Mouse (Mus musculus): ENCODE measurements around the gene Ddx31. TPM values are rescaled to one million over a fixed set of nuclear protein-coding genes. Genes with fewer than 3 reads are reported as not detected.

The Ddx31 gene
- polyA plus RNA-seq, 1 experiment from 2014 or later = 12.7 TPM

DNA sequence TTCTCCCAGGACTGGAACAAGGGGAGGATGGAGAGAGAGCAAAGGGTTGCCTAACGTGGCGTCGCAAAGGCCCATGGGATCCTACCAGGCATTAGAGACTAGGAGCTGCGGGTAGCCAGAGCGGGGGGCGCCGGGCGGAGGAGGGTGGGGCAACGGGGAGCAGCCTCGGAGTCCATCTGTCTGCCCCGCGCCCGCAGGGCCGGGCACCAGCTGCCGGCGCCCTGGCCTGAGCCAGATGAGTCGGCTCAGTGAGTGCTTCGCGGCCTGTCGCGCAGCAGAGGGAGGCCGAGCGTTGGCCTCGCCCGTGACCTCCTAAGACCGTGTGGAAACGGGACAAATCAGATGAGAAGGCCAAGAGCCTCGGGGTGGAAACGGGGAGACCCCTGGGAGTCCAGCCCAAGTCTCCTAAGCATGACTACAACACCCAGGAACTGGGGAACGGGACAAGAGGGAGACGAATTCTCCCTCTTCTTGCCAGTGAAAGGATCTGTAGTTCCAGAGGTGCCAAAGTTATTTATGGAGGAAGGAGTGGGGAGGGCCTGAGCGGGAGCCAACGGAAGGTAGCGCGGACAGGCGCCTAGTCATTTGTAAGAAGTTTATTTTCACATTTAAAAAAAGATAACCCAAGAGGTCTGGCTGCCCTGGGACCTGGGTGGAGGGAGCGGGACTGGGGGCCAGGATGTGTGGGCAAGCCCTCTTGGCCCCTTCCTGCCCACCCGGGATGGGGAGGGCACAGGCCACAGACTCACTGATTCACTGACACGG lies 68.4 kb downstream of the Ddx31 start:
- H3K9me3 ChIP-seq (replicated peaks; ENCODE audit: control insufficient read depth, low read length) = no peaks in the 10 kb centered on the region
- H3K4me3 ChIP-seq (replicated peaks; ENCODE audit: low read length) = peak overlapping the region; percentile 15
- peaks cover 10% of the 10 kb centered on the region for H3K4me1 ChIP-seq (ENCODE audit: control insufficient read depth, insufficient read depth, low read length)
- H3K27ac ChIP-seq (ENCODE audit: low read length) = no peak overlapping the region
- H3K9ac ChIP-seq (ENCODE audit: low read length) = no peak overlapping the region
- ATAC-seq (ENCODE audit: insufficient read depth, low FRiP score) = peak; percentile 7; the same call in 1 of the 2 replicates
- H3K36me3 ChIP-seq (ENCODE audit: control insufficient read depth, insufficient read depth, low read length) = no peaks in the 10 kb centered on the region
- peaks cover 70% of the 10 kb centered on the region for H3K27me3 ChIP-seq (ENCODE audit: control insufficient read depth, insufficient read depth, low read length)
- 2% methylated on average over 39 of the region's 39 CpGs for WGBS
- peak overlapping the region; percentile 30 for H3K4me2 ChIP-seq (ENCODE audit: low read depth, low read length)

DNA sequence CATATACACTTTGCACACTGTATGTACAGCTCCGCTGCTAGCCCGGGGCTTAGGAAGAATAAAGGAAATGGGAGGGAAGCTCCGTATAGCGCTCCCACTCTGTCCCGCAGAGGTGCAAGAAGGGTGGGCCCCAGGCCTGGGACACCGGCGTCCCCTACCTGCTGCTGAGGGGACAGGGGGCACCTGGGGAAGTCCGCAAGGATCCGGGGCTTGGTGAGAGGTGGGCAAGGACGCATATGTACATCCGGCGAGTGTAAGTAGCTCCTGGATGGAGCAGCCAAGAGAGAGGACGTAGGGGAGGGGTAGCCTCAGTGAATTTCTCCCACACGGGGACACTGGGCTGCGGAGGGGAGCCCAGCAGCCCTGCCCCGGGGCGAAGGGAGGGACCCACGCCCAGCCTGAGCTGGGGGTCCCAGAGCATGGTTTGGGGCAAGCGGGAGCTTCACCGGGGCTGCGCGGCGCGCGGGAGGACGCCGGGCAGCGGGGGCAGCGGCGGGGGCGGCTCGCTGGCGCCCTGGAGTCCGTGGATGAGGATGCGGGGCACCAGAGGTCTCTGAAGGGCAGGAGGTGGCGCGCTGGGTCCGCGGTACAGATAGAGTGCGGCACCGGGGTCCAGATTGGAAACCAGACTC lies 69.1 kb downstream of the Ddx31 start:
- 1% methylated on average over 41 of the region's 41 CpGs for WGBS
- no peak for ATAC-seq (ENCODE audit: insufficient read depth, low FRiP score)
- H3K9me3 ChIP-seq (replicated peaks; ENCODE audit: control insufficient read depth, low read length) = no peaks in the 10 kb centered on the region
- H3K4me3 ChIP-seq (replicated peaks; ENCODE audit: low read length) = no peak overlapping the region
- H3K4me2 ChIP-seq (ENCODE audit: low read depth, low read length) = no peak overlapping the region
- H3K27me3 ChIP-seq (ENCODE audit: control insufficient read depth, insufficient read depth, low read length) = peaks cover 77% of the 10 kb centered on the region
- no peak overlapping the region for H3K27ac ChIP-seq (ENCODE audit: low read length)
- no peaks in the 10 kb centered on the region for H3K36me3 ChIP-seq (ENCODE audit: control insufficient read depth, insufficient read depth, low read length)
- peaks cover 10% of the 10 kb centered on the region for H3K4me1 ChIP-seq (ENCODE audit: control insufficient read depth, insufficient read depth, low read length)
- no peak overlapping the region for H3K9ac ChIP-seq (ENCODE audit: low read length)

DNA sequence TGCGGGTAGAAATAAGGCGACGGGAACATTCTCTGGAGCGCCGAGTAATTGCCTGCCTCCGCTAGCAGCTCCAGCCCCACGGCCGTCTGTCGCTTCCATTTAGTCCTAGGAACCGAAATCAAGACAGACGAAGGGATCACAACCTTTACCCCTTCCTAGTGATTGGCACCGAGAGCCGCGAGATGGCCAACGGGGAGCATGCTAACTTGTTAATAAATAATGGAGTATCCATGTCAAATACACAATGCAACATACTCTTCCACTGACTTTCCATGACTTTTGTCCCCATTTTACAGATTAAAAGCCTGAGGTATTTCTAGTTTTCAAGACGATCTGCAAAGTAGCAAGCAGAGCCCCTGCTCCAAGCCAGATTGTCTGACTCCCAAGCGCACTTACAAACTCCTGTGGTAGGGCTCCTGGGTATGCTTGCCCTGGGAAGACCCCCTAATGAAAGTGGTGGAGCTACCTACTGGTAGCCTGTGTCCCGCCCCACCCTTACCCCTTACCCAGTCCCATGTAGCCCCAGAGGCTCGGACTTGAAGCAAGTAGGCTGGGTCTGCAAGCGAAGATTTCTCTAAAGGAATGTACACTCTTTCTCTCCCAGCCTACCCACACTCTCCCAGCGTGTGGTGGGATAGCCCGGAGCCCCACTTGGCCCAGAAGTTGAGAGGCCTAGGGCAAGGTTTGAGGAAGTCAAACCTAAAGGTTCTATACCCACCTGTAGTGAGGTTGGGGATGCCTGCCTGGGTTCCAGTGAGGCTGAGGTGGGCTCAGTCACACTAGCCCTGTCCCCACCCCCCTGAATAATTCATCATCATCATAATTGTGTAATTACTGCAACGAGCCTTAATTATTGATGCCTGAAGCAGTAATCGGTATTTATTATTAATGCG lies 69.9 kb downstream of the Ddx31 start:
- no peak overlapping the region for H3K4me2 ChIP-seq (ENCODE audit: low read depth, low read length)
- no peak for ATAC-seq (ENCODE audit: insufficient read depth, low FRiP score)
- no peaks in the 10 kb centered on the region for H3K9me3 ChIP-seq (replicated peaks; ENCODE audit: control insufficient read depth, low read length)
- H3K9ac ChIP-seq (ENCODE audit: low read length) = no peak overlapping the region
- no peaks in the 10 kb centered on the region for H3K36me3 ChIP-seq (ENCODE audit: control insufficient read depth, insufficient read depth, low read length)
- H3K4me3 ChIP-seq (replicated peaks; ENCODE audit: low read length) = no peak overlapping the region
- peaks cover 10% of the 10 kb centered on the region for H3K4me1 ChIP-seq (ENCODE audit: control insufficient read depth, insufficient read depth, low read length)
- H3K27ac ChIP-seq (ENCODE audit: low read length) = no peak overlapping the region
- WGBS = 7% methylated on average over 25 of the region's 25 CpGs
- H3K27me3 ChIP-seq (ENCODE audit: control insufficient read depth, insufficient read depth, low read length) = peaks cover 85% of the 10 kb centered on the region

DNA sequence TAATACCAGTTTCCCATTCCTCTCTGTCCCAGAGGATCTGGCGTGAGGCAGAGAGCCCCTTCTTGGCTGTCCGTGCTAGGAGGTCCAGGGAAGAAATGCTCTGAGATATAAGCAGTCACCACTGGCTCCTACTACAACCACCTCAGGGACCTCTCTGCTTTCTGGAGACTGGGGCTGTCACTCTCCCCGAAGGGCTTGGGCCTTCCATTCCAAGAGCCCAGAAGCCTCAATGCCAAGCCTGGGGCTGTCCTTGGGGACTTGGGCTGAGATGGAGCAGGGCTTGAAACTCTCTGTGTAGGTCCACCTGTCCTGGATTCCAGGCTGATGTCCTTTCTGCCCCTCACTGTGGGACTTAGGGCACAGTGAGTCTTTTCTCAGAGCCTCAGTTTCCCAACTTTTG lies 70.7 kb downstream of the Ddx31 start:
- H3K27ac ChIP-seq (ENCODE audit: low read length) = no peak overlapping the region
- H3K27me3 ChIP-seq (ENCODE audit: control insufficient read depth, insufficient read depth, low read length) = peaks cover 93% of the 10 kb centered on the region
- H3K4me3 ChIP-seq (replicated peaks; ENCODE audit: low read length) = no peak overlapping the region
- 9% methylated on average over 3 of the region's 3 CpGs for WGBS
- H3K4me2 ChIP-seq (ENCODE audit: low read depth, low read length) = no peak overlapping the region
- no peak overlapping the region for H3K9ac ChIP-seq (ENCODE audit: low read length)
- no peaks in the 10 kb centered on the region for H3K36me3 ChIP-seq (ENCODE audit: control insufficient read depth, insufficient read depth, low read length)
- H3K9me3 ChIP-seq (replicated peaks; ENCODE audit: control insufficient read depth, low read length) = no peaks in the 10 kb centered on the region
- H3K4me1 ChIP-seq (ENCODE audit: control insufficient read depth, insufficient read depth, low read length) = peaks cover 10% of the 10 kb centered on the region
- ATAC-seq (ENCODE audit: insufficient read depth, low FRiP score) = no peak

DNA sequence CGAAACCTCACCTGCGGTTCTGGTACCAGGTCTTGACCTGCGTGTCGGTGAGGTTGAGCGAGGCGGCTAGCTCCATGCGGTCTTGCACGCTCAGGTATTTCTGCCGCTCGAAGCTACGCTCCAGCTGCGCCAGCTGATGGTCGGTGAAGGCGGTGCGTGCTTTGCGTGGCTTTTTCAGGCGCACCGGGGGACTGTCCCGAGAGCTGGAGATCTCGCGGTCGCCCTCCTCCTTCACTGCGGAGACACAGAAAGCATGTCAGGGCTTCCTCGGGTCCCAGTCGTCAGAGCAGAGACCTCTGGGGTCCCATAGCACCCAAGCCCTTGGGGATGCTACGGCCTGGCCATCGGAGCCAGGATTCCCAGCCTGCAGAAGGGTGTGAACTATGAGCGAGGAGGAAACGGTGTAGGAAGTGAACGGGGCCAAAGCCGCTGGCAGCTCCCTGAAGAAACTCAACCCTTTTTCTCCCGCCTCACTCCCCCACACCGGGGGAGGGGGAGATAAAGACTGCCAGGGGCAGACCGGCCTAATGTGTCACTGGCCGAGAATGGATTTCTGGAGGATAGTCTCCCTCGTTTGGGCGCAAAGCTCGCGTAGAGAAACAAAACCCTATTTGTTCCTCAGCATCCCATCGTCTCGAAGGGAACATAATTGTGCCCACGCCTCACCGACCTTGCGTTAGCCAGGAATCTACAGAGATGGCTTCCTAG lies 71.3 kb downstream of the Ddx31 start:
- peaks cover 10% of the 10 kb centered on the region for H3K4me1 ChIP-seq (ENCODE audit: control insufficient read depth, insufficient read depth, low read length)
- no peak overlapping the region for H3K9ac ChIP-seq (ENCODE audit: low read length)
- no peaks in the 10 kb centered on the region for H3K9me3 ChIP-seq (replicated peaks; ENCODE audit: control insufficient read depth, low read length)
- peaks cover 97% of the 10 kb centered on the region for H3K27me3 ChIP-seq (ENCODE audit: control insufficient read depth, insufficient read depth, low read length)
- H3K36me3 ChIP-seq (ENCODE audit: control insufficient read depth, insufficient read depth, low read length) = no peaks in the 10 kb centered on the region
- no peak for ATAC-seq (ENCODE audit: insufficient read depth, low FRiP score)
- 3% methylated on average over 44 of the region's 44 CpGs for WGBS
- no peak overlapping the region for H3K27ac ChIP-seq (ENCODE audit: low read length)
- no peak overlapping the region for H3K4me3 ChIP-seq (replicated peaks; ENCODE audit: low read length)
- no peak overlapping the region for H3K4me2 ChIP-seq (ENCODE audit: low read depth, low read length)

DNA sequence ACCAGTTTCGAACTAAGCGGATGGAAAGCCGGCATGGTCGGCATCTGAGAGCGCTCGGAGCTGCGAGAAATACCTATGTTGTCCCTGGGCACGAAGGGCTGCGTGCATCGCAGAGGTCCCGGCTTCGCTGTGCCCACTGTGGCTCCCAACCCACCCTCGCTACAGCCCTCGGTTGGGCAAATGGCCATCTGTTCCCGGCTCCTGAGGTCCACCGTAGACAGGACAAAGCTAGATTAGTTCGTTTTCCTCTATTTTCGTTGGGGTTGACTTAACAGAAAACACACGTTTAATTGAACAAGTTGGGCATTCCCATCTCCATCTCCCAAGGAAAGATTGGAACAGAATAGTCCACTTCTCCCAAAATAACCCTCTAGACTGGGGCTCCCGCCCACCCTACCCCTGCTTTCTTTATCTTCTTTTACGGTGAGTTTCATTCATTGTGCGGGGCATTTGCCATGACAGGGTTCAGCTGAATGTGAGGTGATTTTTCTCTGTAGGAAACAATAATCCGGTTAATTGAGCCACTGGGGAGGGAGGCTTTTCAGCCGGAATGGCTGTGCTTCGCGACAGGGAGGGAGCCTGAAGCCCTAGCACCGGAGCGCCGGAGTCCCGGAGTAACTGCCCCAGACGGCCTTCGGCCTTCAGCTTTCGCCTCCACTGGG lies 72.0 kb downstream of the Ddx31 start:
- no peak for ATAC-seq (ENCODE audit: insufficient read depth, low FRiP score)
- Histone ChIP-seq H3K27me3 (ENCODE audit: control insufficient read depth, insufficient read depth, low read length) (peaks cover 98% of the 10 kb centered on the region), H3K9me3 (replicated peaks; ENCODE audit: control insufficient read depth, low read length) (no peaks in the 10 kb centered on the region), H3K27ac (ENCODE audit: low read length) (no peak overlapping the region), H3K4me1 (ENCODE audit: control insufficient read depth, insufficient read depth, low read length) (peaks cover 10% of the 10 kb centered on the region), H3K4me3 (replicated peaks; ENCODE audit: low read length) (no peak overlapping the region), H3K4me2 (ENCODE audit: low read depth, low read length) (no peak overlapping the region), H3K36me3 (ENCODE audit: control insufficient read depth, insufficient read depth, low read length) (no peaks in the 10 kb centered on the region), H3K9ac (ENCODE audit: low read length) (no peak overlapping the region)
- 3% methylated on average over 33 of the region's 33 CpGs for WGBS

DNA sequence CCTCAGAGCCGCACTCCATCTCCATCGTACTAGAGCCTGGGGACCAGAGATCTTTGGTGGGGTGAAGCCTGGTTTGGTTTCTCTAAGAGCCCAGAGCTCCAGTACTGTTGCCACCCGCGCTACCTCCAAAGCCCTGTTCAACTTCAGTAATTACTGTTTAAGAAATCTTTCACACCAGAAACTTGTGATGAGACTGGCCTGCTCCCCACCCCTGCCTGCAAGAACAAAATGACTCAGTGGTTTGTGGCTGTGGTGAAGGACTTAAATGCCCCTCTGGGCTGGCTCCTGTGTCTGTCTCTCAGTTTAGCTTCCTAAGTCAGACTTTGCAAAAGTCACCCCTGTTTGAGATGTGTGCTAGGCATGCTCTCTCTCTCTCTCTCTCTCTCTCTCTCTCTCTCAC lies 72.8 kb downstream of the Ddx31 start:
- no peak for ATAC-seq (ENCODE audit: insufficient read depth, low FRiP score)
- no peaks in the 10 kb centered on the region for H3K36me3 ChIP-seq (ENCODE audit: control insufficient read depth, insufficient read depth, low read length)
- 5% methylated on average over 4 of the region's 4 CpGs for WGBS
- H3K27me3 ChIP-seq (ENCODE audit: control insufficient read depth, insufficient read depth, low read length) = peaks cover 98% of the 10 kb centered on the region
- no peaks in the 10 kb centered on the region for H3K9me3 ChIP-seq (replicated peaks; ENCODE audit: control insufficient read depth, low read length)
- H3K4me2 ChIP-seq (ENCODE audit: low read depth, low read length) = no peak overlapping the region
- H3K4me3 ChIP-seq (replicated peaks; ENCODE audit: low read length) = no peak overlapping the region
- peaks cover 15% of the 10 kb centered on the region for H3K4me1 ChIP-seq (ENCODE audit: control insufficient read depth, insufficient read depth, low read length)
- H3K9ac ChIP-seq (ENCODE audit: low read length) = no peak overlapping the region
- no peak overlapping the region for H3K27ac ChIP-seq (ENCODE audit: low read length)

DNA sequence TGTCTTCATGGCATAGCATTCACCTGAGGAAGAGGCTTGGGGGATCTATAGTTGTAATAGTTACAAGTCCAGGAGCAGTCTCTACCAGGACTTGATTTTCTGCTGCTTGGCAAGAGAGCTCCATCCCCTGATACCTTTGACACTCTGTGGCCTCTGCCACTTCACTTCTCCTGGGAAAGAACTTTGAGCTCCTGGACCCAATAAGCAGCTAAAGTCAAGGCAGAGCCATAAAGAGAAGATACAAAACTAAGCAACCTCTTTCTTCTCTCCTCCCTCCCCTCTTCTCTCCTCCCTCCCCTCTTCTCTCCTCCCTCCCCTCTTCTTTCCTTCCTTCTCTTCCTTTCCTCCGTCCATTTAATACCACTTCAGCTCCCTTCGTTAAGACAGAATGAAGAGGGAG lies 73.9 kb downstream of the Ddx31 start:
- peaks cover 97% of the 10 kb centered on the region for H3K27me3 ChIP-seq (ENCODE audit: control insufficient read depth, insufficient read depth, low read length)
- H3K9me3 ChIP-seq (replicated peaks; ENCODE audit: control insufficient read depth, low read length) = no peaks in the 10 kb centered on the region
- H3K4me2 ChIP-seq (ENCODE audit: low read depth, low read length) = no peak overlapping the region
- no peak overlapping the region for H3K4me3 ChIP-seq (replicated peaks; ENCODE audit: low read length)
- peaks cover 6% of the 10 kb centered on the region for H3K4me1 ChIP-seq (ENCODE audit: control insufficient read depth, insufficient read depth, low read length)
- no peak for ATAC-seq (ENCODE audit: insufficient read depth, low FRiP score)
- no peaks in the 10 kb centered on the region for H3K36me3 ChIP-seq (ENCODE audit: control insufficient read depth, insufficient read depth, low read length)
- H3K27ac ChIP-seq (ENCODE audit: low read length) = no peak overlapping the region
- 3% methylated on average over 2 of the region's 2 CpGs for WGBS
- no peak overlapping the region for H3K9ac ChIP-seq (ENCODE audit: low read length)
